16 mouse cellular contexts compared by ENCODE assay signal in the genomic region with DNA sequence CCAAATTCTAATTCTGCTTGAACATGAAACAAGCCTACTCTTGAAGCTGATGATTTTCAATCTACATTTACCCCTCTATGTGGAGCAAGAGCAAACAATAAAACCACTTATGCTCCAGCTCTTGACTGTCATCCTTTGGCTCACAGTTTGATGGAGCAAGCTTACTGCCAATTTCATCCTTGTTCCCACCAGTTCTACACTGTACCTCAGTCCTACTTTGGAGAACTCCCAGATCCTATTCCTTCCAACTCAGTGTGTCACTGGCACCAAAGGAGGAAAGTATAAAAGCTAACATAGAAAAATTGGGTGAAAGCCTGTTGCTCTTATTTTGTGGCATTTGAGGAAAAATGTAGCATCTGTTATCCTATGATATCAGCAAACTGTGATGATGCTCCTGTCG.
"Had no signal": no experiment of that assay in that cellular context is flagged by ENCODE, and none has a peak within 500 bp of the region (broad histone marks: within the 10 kb centered on the region; RNA-seq: fewer than 3 reads in every experiment).

No protein-coding gene starts in this region.

- ATAC-seq: intestine, postnatal 0 days; liver, postnatal 0 days; midbrain, embryonic 16.5 days had no signal

- H3K36me3 ChIP-seq: limb, embryonic 12.5 days; liver, embryonic 13.5 days; lung, embryonic 15.5 days; midbrain, embryonic 12.5 days; neural tube, embryonic 13.5 days; stomach, embryonic 15.5 days had no signal

- H3K9ac ChIP-seq: limb, embryonic 12.5 days; liver, embryonic 13.5 days; liver, postnatal 0 days; lung, embryonic 15.5 days; midbrain, embryonic 12.5 days; neural tube, embryonic 13.5 days; stomach, embryonic 15.5 days had no signal

- H3K4me3 ChIP-seq: limb, embryonic 12.5 days; liver, embryonic 13.5 days; lung, embryonic 15.5 days; megakaryocyte, embryonic 14.5 days; midbrain, embryonic 12.5 days; neural tube, embryonic 13.5 days; stomach, embryonic 15.5 days had no signal

- H3K27me3 ChIP-seq: limb, embryonic 12.5 days; liver, embryonic 13.5 days; lung, embryonic 15.5 days; megakaryocyte, embryonic 14.5 days; midbrain, embryonic 12.5 days; neural tube, embryonic 13.5 days; stomach, embryonic 15.5 days had no signal

- H3K27ac ChIP-seq: limb, embryonic 12.5 days; liver, embryonic 13.5 days; lung, embryonic 15.5 days; macrophage; midbrain, embryonic 12.5 days; neural tube, embryonic 13.5 days; stomach, embryonic 15.5 days had no signal

- H3K4me1 ChIP-seq: limb, embryonic 12.5 days; liver, embryonic 13.5 days; lung, embryonic 15.5 days; megakaryocyte, embryonic 14.5 days; midbrain, embryonic 12.5 days; neural tube, embryonic 13.5 days; stomach, embryonic 15.5 days had no signal

- H3K9me3 ChIP-seq: limb, embryonic 12.5 days; liver, embryonic 13.5 days; lung, embryonic 15.5 days; megakaryocyte, embryonic 14.5 days; midbrain, embryonic 12.5 days; neural tube, embryonic 13.5 days; stomach, embryonic 15.5 days had no signal

- DNase-seq: kidney, adult 8-10 months; kidney, postnatal 25 days; liver; liver, embryonic 13.5 days; liver, postnatal 0 days; lung, postnatal 14 days; thymus, postnatal 36 days had no signal

- H3K4me2 ChIP-seq: limb, embryonic 12.5 days; liver, embryonic 13.5 days; lung, embryonic 15.5 days; midbrain, embryonic 12.5 days; neural tube, embryonic 13.5 days; stomach, embryonic 15.5 days had no signal
